Mouse (Mus musculus) limb, embryonic 11.5 days (tissue): ENCODE measurements at regions not wholly inside any gene's neighbourhood (a gene's known extent, or its start where the extent isn't known, plus 50 kb on each side); places are given as distances from the start of the nearest gene placed in this dataset.

ENCODE experiments used
- ATAC-seq: fragments of 200-750 bp; cut with Nextera tagmentation; 2 replicates; pipeline ENCODE4 v1.8.0; 2017; ENCODE audit warnings: low read depth; ENCODE audit not compliant: insufficient number of reproducible peaks, low FRiP score, low TSS enrichment
- DNase-seq: peaks from one replicate; pipeline ENCODE4 v3.0.0-alpha.2; 2015; ENCODE audit warnings: low spot score
- H3K27ac ChIP-seq: fragments of 300-500 bp; sonication (generic); replicated peaks from 2 replicates; pipeline ENCODE4 v1.5.1; 2014; ENCODE audit warnings: low read depth, mild to moderate bottlenecking, low read length
- H3K27me3 ChIP-seq: fragments of 300-500 bp; sonication (generic); 2 replicates; pipeline ENCODE4 v1.6.1; 2014; ENCODE audit warnings: mild to moderate bottlenecking, low read length, mixed read lengths; ENCODE audit not compliant: control insufficient read depth, insufficient read depth
- H3K36me3 ChIP-seq: fragments of 300-500 bp; sonication (generic); 2 replicates; pipeline ENCODE4 v1.6.1; 2014; ENCODE audit warnings: mild to moderate bottlenecking, low read length, moderate library complexity, mixed read lengths; ENCODE audit not compliant: control insufficient read depth, insufficient read depth
- H3K4me1 ChIP-seq: fragments of 300-500 bp; sonication (generic); 2 replicates; pipeline ENCODE4 v1.6.1; 2014; ENCODE audit warnings: low read length, mixed read lengths; ENCODE audit not compliant: control insufficient read depth, insufficient read depth
- H3K4me2 ChIP-seq: fragments of 300-500 bp; sonication (generic); 2 replicates; pipeline ENCODE4 v1.6.1; 2014; ENCODE audit warnings: low read depth, mild to moderate bottlenecking, moderate library complexity; ENCODE audit not compliant: severe bottlenecking
- H3K4me3 ChIP-seq: fragments of 300-500 bp; sonication (generic); 2 replicates; pipeline ENCODE4 v1.5.1; 2014; ENCODE audit warnings: low read depth, low read length
- H3K9ac ChIP-seq: fragments of 300-500 bp; sonication (generic); 2 replicates; pipeline ENCODE4 v1.6.1; 2014; ENCODE audit warnings: mild to moderate bottlenecking, low read length
- H3K9me3 ChIP-seq: fragments of 300-500 bp; sonication (generic); 2 replicates; pipeline ENCODE4 v1.6.1; 2016; ENCODE audit warnings: low read length; ENCODE audit not compliant: control insufficient read depth
- WGBS: fragments of 180-500 bp; shearing (Covaris S2); extraction: QIAGEN DNeasy Blood & Tissue Kit; methylation state at CpG from one replicate; pipeline ENCODE4 v1.1.7; 2014; 5-methylcytosine and 5-hydroxymethylcytosine counted together

- DNase-seq (peak; percentile 64), ATAC-seq (no peak; the same call in 1 of the 2 replicates)
- no peak overlapping the region for H3K27ac ChIP-seq
- no peak overlapping the region for H3K4me2 ChIP-seq
- peaks cover 2% of the 10 kb centered on the region; the same call in 1 of the 2 replicates for H3K4me1 ChIP-seq
- WGBS: 15% methylated on average over 9 of the region's 9 CpGs
- H3K9ac ChIP-seq: no peak overlapping the region
- H3K4me3 ChIP-seq: no peak overlapping the region
- peaks cover 2% of the 10 kb centered on the region; the same call in 1 of the 2 replicates for H3K9me3 ChIP-seq
- H3K36me3 ChIP-seq: no peaks in the 10 kb centered on the region
- H3K27me3 ChIP-seq: no peaks in the 10 kb centered on the region
These were observed 108.0 kb upstream of the Rbm19 start for GRCm38 (mm10) chr5:120008306-120008705.

- WGBS: 50% methylated on average over 10 of the region's 10 CpGs
- no peaks in the 10 kb centered on the region for H3K27me3 ChIP-seq
These were observed 100.8 kb upstream of the Rbm19 start for GRCm38 (mm10) chr5:120015417-120015816.

GRCm38 (mm10) chr5:120018126-120018525 lies 98.1 kb upstream of the Rbm19 start:
- WGBS: 83% methylated on average over 2 of the region's 2 CpGs
- DNase-seq (no peak), ATAC-seq (no peak)
- Histone ChIP-seq H3K27me3 (no peaks in the 10 kb centered on the region), H3K9me3 (no peaks in the 10 kb centered on the region), H3K36me3 (no peaks in the 10 kb centered on the region), H3K9ac (no peak overlapping the region), H3K4me2 (no peak overlapping the region), H3K27ac (no peak overlapping the region), H3K4me3 (no peak overlapping the region), H3K4me1 (no peaks in the 10 kb centered on the region)

More at GRCm38 (mm10) chr5:120015417-120015816, 100.8 kb upstream of the Rbm19 start:
- H3K4me2 ChIP-seq: no peak overlapping the region
- ATAC-seq (no peak), DNase-seq (no peak)
- H3K36me3 ChIP-seq: no peaks in the 10 kb centered on the region
- no peak overlapping the region for H3K4me3 ChIP-seq
- no peaks in the 10 kb centered on the region for H3K9me3 ChIP-seq
- H3K4me1 ChIP-seq: no peaks in the 10 kb centered on the region
- no peak overlapping the region for H3K9ac ChIP-seq
- no peak overlapping the region for H3K27ac ChIP-seq

GRCm38 (mm10) chr5:120020748-120021147 lies 95.5 kb upstream of the Rbm19 start:
- 82% methylated on average over 5 of the region's 5 CpGs for WGBS
- no peak overlapping the region for H3K27ac ChIP-seq
- no peaks in the 10 kb centered on the region for H3K36me3 ChIP-seq
- no peak overlapping the region for H3K9ac ChIP-seq
- no peak overlapping the region for H3K4me2 ChIP-seq
- ATAC-seq: no peak
- no peak overlapping the region for H3K4me3 ChIP-seq
- peaks cover 6% of the 10 kb centered on the region; the same call in 1 of the 2 replicates for H3K4me1 ChIP-seq
- H3K9me3 ChIP-seq: no peaks in the 10 kb centered on the region
- DNase-seq: no peak
- peaks cover 1% of the 10 kb centered on the region; the same call in 1 of the 2 replicates for H3K27me3 ChIP-seq

- 93% methylated on average over 5 of the region's 5 CpGs for WGBS
- DNase-seq (no peak), ATAC-seq (no peak)
- Histone ChIP-seq H3K27ac (no peak overlapping the region), H3K36me3 (no peaks in the 10 kb centered on the region), H3K27me3 (peaks cover 8% of the 10 kb centered on the region; the same call in 1 of the 2 replicates), H3K4me2 (no peak overlapping the region), H3K9me3 (no peaks in the 10 kb centered on the region), H3K4me3 (no peak overlapping the region), H3K4me1 (peaks cover 6% of the 10 kb centered on the region; the same call in 1 of the 2 replicates), H3K9ac (no peak overlapping the region)
These were observed 94.0 kb upstream of the Rbm19 start for GRCm38 (mm10) chr5:120022276-120022675.

GRCm38 (mm10) chr5:120024071-120024470 lies 92.2 kb upstream of the Rbm19 start:
- H3K27me3 ChIP-seq: peaks cover 8% of the 10 kb centered on the region; the same call in 1 of the 2 replicates
- H3K4me2 ChIP-seq: no peak overlapping the region
- peak; percentile 88 for ATAC-seq
- H3K4me1 ChIP-seq: peaks cover 6% of the 10 kb centered on the region; the same call in 1 of the 2 replicates
- H3K27ac ChIP-seq: no peak overlapping the region
- H3K4me3 ChIP-seq: no peak overlapping the region
- H3K9ac ChIP-seq: no peak overlapping the region
- 0% methylated on average over 9 of the region's 10 CpGs for WGBS
- no peaks in the 10 kb centered on the region for H3K9me3 ChIP-seq
- H3K36me3 ChIP-seq: no peaks in the 10 kb centered on the region
- DNase-seq: peak; percentile 82

GRCm38 (mm10) chr5:120025212-120025611 lies 91.1 kb upstream of the Rbm19 start:
- H3K27me3 ChIP-seq: peaks cover 8% of the 10 kb centered on the region; the same call in 1 of the 2 replicates
- H3K36me3 ChIP-seq: no peaks in the 10 kb centered on the region
- no peak overlapping the region for H3K4me2 ChIP-seq
- peaks cover 6% of the 10 kb centered on the region; the same call in 1 of the 2 replicates for H3K4me1 ChIP-seq
- H3K27ac ChIP-seq: no peak overlapping the region
- H3K9ac ChIP-seq: no peak overlapping the region
- no peak for DNase-seq
- H3K9me3 ChIP-seq: no peaks in the 10 kb centered on the region
- no peak for ATAC-seq
- no peak overlapping the region for H3K4me3 ChIP-seq

- 49% methylated on average over 15 of the region's 15 CpGs for WGBS
- Histone ChIP-seq H3K4me1 (no peaks in the 10 kb centered on the region), H3K9me3 (no peaks in the 10 kb centered on the region), H3K27ac (no peak overlapping the region), H3K36me3 (no peaks in the 10 kb centered on the region), H3K27me3 (peaks cover 8% of the 10 kb centered on the region; the same call in 1 of the 2 replicates), H3K9ac (no peak overlapping the region), H3K4me2 (no peak overlapping the region), H3K4me3 (no peak overlapping the region)
- DNase-seq (peak; percentile 37), ATAC-seq (no peak)
These were observed 85.4 kb upstream of the Rbm19 start for GRCm38 (mm10) chr5:120030904-120031303.

GRCm38 (mm10) chr5:120031614-120032013 lies 84.7 kb upstream of the Rbm19 start:
- no peaks in the 10 kb centered on the region for H3K36me3 ChIP-seq
- no peak overlapping the region for H3K4me2 ChIP-seq
- H3K4me1 ChIP-seq: no peaks in the 10 kb centered on the region
- H3K9ac ChIP-seq: no peak overlapping the region
- 64% methylated on average over 4 of the region's 4 CpGs for WGBS
- no peaks in the 10 kb centered on the region for H3K9me3 ChIP-seq
- H3K27me3 ChIP-seq: peaks cover 8% of the 10 kb centered on the region; the same call in 1 of the 2 replicates
- DNase-seq (no peak), ATAC-seq (no peak)
- H3K4me3 ChIP-seq: no peak overlapping the region
- no peak overlapping the region for H3K27ac ChIP-seq
